Mouse (Mus musculus): ENCODE data around the gene Prim2.

DNA sequence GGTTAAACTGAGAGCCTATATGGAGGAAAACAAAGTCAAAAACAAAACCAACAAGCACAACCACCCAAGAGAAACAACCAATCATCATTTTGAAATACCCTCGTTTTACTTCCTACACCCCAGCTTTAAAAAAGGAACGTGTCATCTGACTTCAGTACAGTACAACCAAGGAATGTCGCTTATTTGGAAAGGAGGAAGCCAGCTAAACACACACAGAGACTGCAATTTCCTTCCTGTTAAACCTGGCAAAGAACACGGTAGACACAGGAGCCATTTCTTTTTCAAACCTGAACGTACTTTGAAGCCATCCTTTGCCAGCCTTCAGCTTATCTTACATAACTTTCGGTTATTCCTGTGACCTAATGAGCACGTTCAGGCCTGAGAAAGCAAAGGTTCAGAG lies 166.7 kb downstream of the Prim2 start:
- TF ChIP-seq EP300 (IDR thresholded peaks at IDR 0.05; ENCODE audit: low read depth) = no peak
- no peak for TF ChIP-seq CTCF (IDR thresholded peaks at IDR 0.05; ENCODE audit: low read depth)

Data from liver, postnatal 0 days (tissue).